Mouse (Mus musculus): ENCODE results near the gene Sfrp5. TPM values are rescaled to one million over a fixed set of nuclear protein-coding genes. Genes with fewer than 3 reads are reported as not detected.
A peak's percentile ranks its signal among the peaks of the same experiment; 100 is the strongest.

Sfrp5 gene
- polyA plus RNA-seq, 1 experiment = not detected

- TF ChIP-seq CTCF (IDR thresholded peaks at IDR 0.05; ENCODE audit: low read depth, low read length) (no peak), POLR2A (IDR thresholded peaks at IDR 0.05; ENCODE audit: borderline replicate concordance, low read depth, low read length) (no peak)
- H3K27ac ChIP-seq (ENCODE audit: insufficient read depth, low read depth, low read length) = no peak overlapping the region
- H3K4me1 ChIP-seq (ENCODE audit: control insufficient read depth, insufficient read depth, low read length) = no peaks in the 10 kb centered on the region
- H3K4me3 ChIP-seq (ENCODE audit: insufficient read depth, low read length) = no peak overlapping the region
These were observed 2.3 kb upstream of the Sfrp5 start for GRCm38 (mm10) chr19:42204306-42204705.

GRCm38 (mm10) chr19:42202467-42202866 is 415 bp upstream of the Sfrp5 start:
- TF ChIP-seq CTCF (IDR thresholded peaks at IDR 0.05; ENCODE audit: low read depth, low read length) = no peak
- TF ChIP-seq POLR2A (IDR thresholded peaks at IDR 0.05; ENCODE audit: borderline replicate concordance, low read depth, low read length) = no peak
- no peaks in the 10 kb centered on the region for H3K4me1 ChIP-seq (ENCODE audit: control insufficient read depth, insufficient read depth, low read length)
- H3K27ac ChIP-seq (ENCODE audit: insufficient read depth, low read depth, low read length) = no peak overlapping the region
- H3K4me3 ChIP-seq (ENCODE audit: insufficient read depth, low read length) = no peak overlapping the region

GRCm38 (mm10) chr19:42198026-42198425 is 4.0 kb downstream of the Sfrp5 start:
- H3K4me3 ChIP-seq (ENCODE audit: insufficient read depth, low read length) = no peak overlapping the region
- H3K4me1 ChIP-seq (ENCODE audit: control insufficient read depth, insufficient read depth, low read length) = no peaks in the 10 kb centered on the region
- TF ChIP-seq CTCF (IDR thresholded peaks at IDR 0.05; ENCODE audit: low read depth, low read length) (no peak), POLR2A (IDR thresholded peaks at IDR 0.05; ENCODE audit: borderline replicate concordance, low read depth, low read length) (no peak)
- H3K27ac ChIP-seq (ENCODE audit: insufficient read depth, low read depth, low read length) = no peak overlapping the region

- no peaks in the 10 kb centered on the region for H3K4me1 ChIP-seq (ENCODE audit: control insufficient read depth, insufficient read depth, low read length)
- TF ChIP-seq CTCF (IDR thresholded peaks at IDR 0.05; ENCODE audit: low read depth, low read length) (no peak), POLR2A (IDR thresholded peaks at IDR 0.05; ENCODE audit: borderline replicate concordance, low read depth, low read length) (no peak)
- no peak overlapping the region for H3K4me3 ChIP-seq (ENCODE audit: insufficient read depth, low read length)
- H3K27ac ChIP-seq (ENCODE audit: insufficient read depth, low read depth, low read length) = no peak overlapping the region
These were observed 5.0 kb downstream of the Sfrp5 start for GRCm38 (mm10) chr19:42197066-42197465.

- Histone ChIP-seq H3K4me3 (ENCODE audit: insufficient read depth, low read length) (no peak overlapping the region), H3K27ac (ENCODE audit: insufficient read depth, low read depth, low read length) (no peak overlapping the region), H3K4me1 (ENCODE audit: control insufficient read depth, insufficient read depth, low read length) (no peaks in the 10 kb centered on the region)
- no peak for TF ChIP-seq POLR2A (IDR thresholded peaks at IDR 0.05; ENCODE audit: borderline replicate concordance, low read depth, low read length)
- no peak for TF ChIP-seq CTCF (IDR thresholded peaks at IDR 0.05; ENCODE audit: low read depth, low read length)
These were observed 5.7 kb downstream of the Sfrp5 start for GRCm38 (mm10) chr19:42196378-42196777.

GRCm38 (mm10) chr19:42193311-42193710 is 8.7 kb downstream of the Sfrp5 start:
- TF ChIP-seq CTCF (IDR thresholded peaks at IDR 0.05; ENCODE audit: low read depth, low read length) (no peak), POLR2A (IDR thresholded peaks at IDR 0.05; ENCODE audit: borderline replicate concordance, low read depth, low read length) (no peak)
- Histone ChIP-seq H3K4me3 (ENCODE audit: insufficient read depth, low read length) (no peak overlapping the region), H3K27ac (ENCODE audit: insufficient read depth, low read depth, low read length) (no peak overlapping the region)

GRCm38 (mm10) chr19:42190494-42190893 is 11.6 kb downstream of the Sfrp5 start:
- H3K4me3 ChIP-seq (ENCODE audit: insufficient read depth, low read length) = no peak overlapping the region
- TF ChIP-seq CTCF (IDR thresholded peaks at IDR 0.05; ENCODE audit: low read depth, low read length) (peak; percentile 76), POLR2A (IDR thresholded peaks at IDR 0.05; ENCODE audit: borderline replicate concordance, low read depth, low read length) (no peak)
- H3K4me1 ChIP-seq (ENCODE audit: control insufficient read depth, insufficient read depth, low read length) = no peaks in the 10 kb centered on the region
- no peak overlapping the region for H3K27ac ChIP-seq (ENCODE audit: insufficient read depth, low read depth, low read length)

More at GRCm38 (mm10) chr19:42193311-42193710, 8.7 kb downstream of the Sfrp5 start:
- no peaks in the 10 kb centered on the region for H3K4me1 ChIP-seq (ENCODE audit: control insufficient read depth, insufficient read depth, low read length)

GRCm38 (mm10) chr19:42189735-42190134 is 12.3 kb downstream of the Sfrp5 start:
- H3K27ac ChIP-seq (ENCODE audit: insufficient read depth, low read depth, low read length) = no peak overlapping the region
- H3K4me1 ChIP-seq (ENCODE audit: control insufficient read depth, insufficient read depth, low read length) = no peaks in the 10 kb centered on the region
- TF ChIP-seq POLR2A (IDR thresholded peaks at IDR 0.05; ENCODE audit: borderline replicate concordance, low read depth, low read length) (no peak), CTCF (IDR thresholded peaks at IDR 0.05; ENCODE audit: low read depth, low read length) (no peak)
- no peak overlapping the region for H3K4me3 ChIP-seq (ENCODE audit: insufficient read depth, low read length)

- Histone ChIP-seq H3K4me3 (ENCODE audit: insufficient read depth, low read length) (no peak overlapping the region), H3K27ac (ENCODE audit: insufficient read depth, low read depth, low read length) (no peak overlapping the region), H3K4me1 (ENCODE audit: control insufficient read depth, insufficient read depth, low read length) (no peaks in the 10 kb centered on the region)
- TF ChIP-seq POLR2A (IDR thresholded peaks at IDR 0.05; ENCODE audit: borderline replicate concordance, low read depth, low read length) = no peak
- 0 out of 2 replicates have a peak, but pooled peaks have one; percentile 17 for TF ChIP-seq CTCF (IDR thresholded peaks at IDR 0.05; ENCODE audit: low read depth, low read length)
These were observed 19.4 kb downstream of the Sfrp5 start for GRCm38 (mm10) chr19:42182673-42183072.

- Histone ChIP-seq H3K4me1 (ENCODE audit: control insufficient read depth, insufficient read depth, low read length) (peaks cover 7% of the 10 kb centered on the region; the same call in 1 of the 2 replicates), H3K27ac (ENCODE audit: insufficient read depth, low read depth, low read length) (no peak overlapping the region), H3K4me3 (ENCODE audit: insufficient read depth, low read length) (no peak overlapping the region)
- TF ChIP-seq CTCF (IDR thresholded peaks at IDR 0.05; ENCODE audit: low read depth, low read length) = no peak
- TF ChIP-seq POLR2A (IDR thresholded peaks at IDR 0.05; ENCODE audit: borderline replicate concordance, low read depth, low read length) = no peak
These were observed 22.7 kb downstream of the Sfrp5 start for GRCm38 (mm10) chr19:42179356-42179755.

GRCm38 (mm10) chr19:42177461-42177860 is 24.6 kb downstream of the Sfrp5 start:
- Histone ChIP-seq H3K4me3 (ENCODE audit: insufficient read depth, low read length) (no peak overlapping the region), H3K4me1 (ENCODE audit: control insufficient read depth, insufficient read depth, low read length) (peaks cover 7% of the 10 kb centered on the region; the same call in 1 of the 2 replicates), H3K27ac (ENCODE audit: insufficient read depth, low read depth, low read length) (no peak overlapping the region)
- no peak for TF ChIP-seq POLR2A (IDR thresholded peaks at IDR 0.05; ENCODE audit: borderline replicate concordance, low read depth, low read length)
- TF ChIP-seq CTCF (IDR thresholded peaks at IDR 0.05; ENCODE audit: low read depth, low read length) = no peak
